Mouse (Mus musculus): ENCODE measurements around the gene Slc25a12.

- no peak for TF ChIP-seq CTCF (IDR thresholded peaks at IDR 0.05; ENCODE audit: low read depth, low read length)
- no peak for TF ChIP-seq POLR2A (IDR thresholded peaks at IDR 0.05; ENCODE audit: extremely low read depth, insufficient read depth, low read length)
Observed at GRCm38 (mm10) chr2:71336631-71337030, 30.9 kb downstream of the Slc25a12 start.
